Mouse (Mus musculus) adrenal gland, postnatal 25 days (tissue): ENCODE results near the gene Kdm3a. TPM values are rescaled to one million over a fixed set of nuclear protein-coding genes. Genes with fewer than 3 reads are reported as not detected.

Experiments
- DNase-seq: peaks from one replicate; pipeline ENCODE4 v3.0.0; 2021; ENCODE audit warnings: mixed read lengths
- total RNA-seq: library from RNA; stranded (reverse); gene quantifications from 2 replicates; pipeline ENCODE4 v1.2.3, GENCODE M21; 2021

The Kdm3a gene
- total RNA-seq, 1 experiment from 2014 or later = 44.2 TPM

DNA sequence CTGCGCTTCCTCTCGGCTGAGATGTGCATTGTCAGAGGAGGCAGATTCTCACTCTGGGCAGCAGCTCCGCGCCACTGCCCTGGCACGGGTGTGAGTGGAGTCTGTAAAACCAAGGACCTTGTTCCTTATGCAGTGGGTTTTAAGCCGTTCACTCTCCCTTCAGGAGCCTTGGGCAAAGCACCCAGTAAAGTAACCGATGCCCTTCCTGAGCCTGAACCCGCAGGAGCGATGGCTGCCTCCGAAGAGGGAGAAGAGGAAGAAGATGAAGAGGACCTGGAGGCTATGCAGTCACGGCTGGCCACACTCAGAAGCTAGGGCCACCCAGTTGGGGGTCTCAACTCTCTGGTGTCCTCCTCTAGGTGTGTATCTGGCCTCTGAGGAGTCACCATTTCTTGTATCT, 53.3 kb downstream of the Kdm3a start:
- DNase-seq = no peak

DNA sequence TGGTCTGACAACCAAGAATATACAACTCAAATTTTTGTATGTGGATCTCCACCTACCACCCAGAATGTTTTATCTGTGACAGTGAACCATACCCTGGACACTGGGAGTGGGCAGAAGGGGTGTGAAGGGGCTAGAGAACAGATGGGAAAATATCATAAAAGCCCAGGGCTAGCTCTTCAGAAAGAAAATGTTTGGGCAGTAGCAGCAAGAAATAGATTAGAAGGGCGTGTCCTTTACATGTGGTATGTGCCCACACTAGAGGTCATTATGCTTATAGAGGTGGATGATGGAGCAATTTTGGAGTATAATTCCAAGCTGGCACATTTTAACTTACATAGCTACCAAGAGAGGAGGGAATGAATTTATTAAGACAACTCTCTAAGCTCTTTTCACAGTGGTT, 57.4 kb downstream of the Kdm3a start:
- DNase-seq = no peak

DNA sequence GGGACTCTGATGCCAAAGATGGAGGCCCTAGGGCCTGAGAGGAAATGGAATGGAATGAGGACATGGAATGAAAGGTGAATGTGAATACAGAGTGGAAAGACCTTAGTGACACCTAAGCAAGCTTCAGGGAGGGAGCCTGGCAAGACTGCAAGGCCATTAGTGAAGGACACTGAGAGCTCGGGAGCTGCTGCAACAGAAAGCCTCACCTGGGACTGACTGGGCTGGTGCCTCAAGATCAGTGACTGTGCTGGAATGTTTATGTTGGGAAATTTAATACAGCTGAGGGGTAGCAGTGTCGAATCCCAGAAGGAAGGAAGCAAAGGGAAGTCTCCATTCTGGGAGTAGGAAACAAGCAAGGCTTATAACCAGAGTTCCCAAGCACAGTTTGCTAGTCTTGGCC, 63.8 kb downstream of the Kdm3a start:
- peak; percentile 10 for DNase-seq

DNA sequence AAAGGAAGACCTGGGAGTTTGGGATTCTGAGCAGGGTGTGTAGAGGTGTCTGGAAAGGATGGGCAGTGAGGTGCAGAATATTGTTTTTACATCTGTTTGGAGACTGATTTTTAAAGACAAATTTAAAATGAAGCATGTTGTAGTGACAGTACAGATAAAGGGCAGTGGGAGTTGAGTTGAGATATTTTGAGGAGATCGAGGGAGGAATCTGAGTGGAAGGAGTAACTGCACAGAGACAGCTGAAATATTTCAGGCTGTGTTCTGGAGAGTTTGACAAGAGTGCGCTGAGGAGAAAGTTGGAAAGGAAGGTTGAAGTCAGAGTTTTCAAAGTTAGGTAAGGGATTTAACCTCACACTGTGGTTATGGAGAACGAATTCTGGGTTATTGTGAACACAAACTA, 64.2 kb downstream of the Kdm3a start:
- DNase-seq = no peak

DNA sequence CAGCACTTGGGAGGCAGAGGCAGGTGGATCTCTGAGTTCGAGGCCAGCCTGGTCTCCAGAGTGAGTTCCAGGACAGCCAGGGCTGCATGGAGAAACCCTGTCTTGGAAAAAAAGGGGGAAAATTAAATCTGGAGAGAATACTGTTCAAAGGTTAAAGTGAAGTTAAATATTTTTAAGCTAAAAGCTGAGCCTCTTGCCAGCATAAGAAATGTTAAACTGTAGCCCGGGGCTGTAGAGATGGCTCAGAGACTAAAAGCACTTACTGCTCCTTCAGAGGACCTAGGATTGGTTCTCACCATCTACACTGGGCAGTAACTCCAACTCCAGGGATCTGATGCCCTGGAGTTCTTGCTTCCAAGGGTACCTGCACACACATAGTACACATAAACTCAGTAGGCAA, 76.0 kb downstream of the Kdm3a start:
- DNase-seq = no peak

DNA sequence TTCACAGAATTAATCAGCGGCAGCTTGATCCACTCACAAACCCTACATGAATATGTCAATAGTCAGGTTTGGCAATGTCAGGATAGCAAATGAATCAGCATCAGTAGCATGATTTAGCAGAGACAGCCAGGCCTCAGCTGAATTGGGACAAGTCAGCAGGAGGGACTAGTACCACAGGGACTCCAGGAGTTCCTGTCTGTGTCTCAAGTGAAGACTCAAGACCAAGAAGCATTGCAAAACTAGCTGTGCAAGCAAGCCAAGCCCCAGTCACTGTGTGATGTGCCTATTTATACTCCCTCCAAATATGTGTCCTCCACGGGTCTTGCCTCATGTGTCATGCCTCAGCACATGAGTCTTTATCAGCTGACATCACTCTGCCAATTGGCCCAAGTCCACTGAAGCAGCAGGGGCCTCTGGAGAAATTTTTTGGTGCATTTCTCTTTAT, 77.3 kb downstream of the Kdm3a start:
- peak; percentile 41 for DNase-seq

DNA sequence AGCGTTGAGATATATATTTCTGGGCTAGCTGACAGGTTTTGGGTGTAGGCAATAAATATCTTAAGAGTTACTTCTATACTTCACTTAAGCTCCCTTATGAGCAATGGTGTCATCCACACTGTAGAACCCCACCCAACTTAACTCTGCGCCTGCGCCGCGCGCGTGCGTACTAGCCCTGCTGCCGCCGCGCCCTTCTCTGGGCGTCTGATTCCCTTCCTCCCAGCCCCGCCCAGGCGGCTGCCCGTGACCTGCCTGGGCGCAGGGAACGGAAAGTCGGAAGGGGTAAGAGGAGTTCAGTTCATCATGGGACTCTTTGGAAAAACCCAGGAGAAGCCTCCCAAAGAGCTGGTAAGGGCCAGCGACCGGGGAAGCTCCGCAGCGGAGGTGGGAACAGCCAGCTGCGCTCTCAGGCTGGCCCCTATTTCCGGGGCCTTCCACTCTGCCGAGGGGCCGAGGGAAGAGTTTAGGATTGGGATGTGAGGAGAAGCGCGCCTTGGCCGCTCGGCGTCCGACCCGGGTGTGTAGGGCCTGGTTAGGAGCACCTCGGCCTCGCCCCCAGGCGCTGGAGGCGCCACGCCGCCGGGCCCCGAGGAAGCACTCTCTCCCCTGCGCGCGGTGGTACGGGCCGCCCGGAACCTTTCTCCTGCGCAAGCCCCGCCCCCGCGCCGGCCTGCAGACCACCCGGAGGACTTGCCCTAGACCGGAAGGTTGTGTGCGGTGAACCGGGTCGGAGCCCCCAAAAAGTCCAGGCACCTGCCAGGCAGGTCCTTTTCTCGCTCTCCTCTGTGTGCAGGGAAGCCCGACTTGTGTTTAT, 88.9 kb downstream of the Kdm3a start, which contains the start of gene Chmp3:
Chmp3 (plus strand) TSS at position 112 of the 814 bp plus-strand sequence.
- DNase-seq = peak; percentile 97

Other genes starting within 250 kb of the Kdm3a start
- 91.9 and 102 TPM in 2 replicates for gene Rmnd5a, start 192.4 kb downstream of the Kdm3a start, total RNA-seq
- 32.3 and 41.0 TPM in 2 replicates for gene Rnf103, start 139.1 kb downstream of the Kdm3a start, total RNA-seq
- 109 and 133 TPM in 2 replicates for gene Chmp3, start 89.2 kb downstream of the Kdm3a start, total RNA-seq
- 5.6 and 7.6 TPM in 2 replicates for gene Reep1, start 74.6 kb upstream of the Kdm3a start, total RNA-seq
- 34.6 and 40.6 TPM in 2 replicates for gene Mrpl35, start 194.0 kb upstream of the Kdm3a start, total RNA-seq
- 307 and 331 TPM in 2 replicates for gene Immt, start 198.3 kb upstream of the Kdm3a start, total RNA-seq